ENCODE assay signal across 11 mouse cellular contexts in genomic region chr1:78193465-78193991, GRCm38 (mm10). TPM values are rescaled to one million over a fixed set of nuclear protein-coding genes. Genes with fewer than 3 reads are reported as not detected.
DNase-seq lines count a peak whose midpoint lies in the region; ATAC-seq and TF ChIP-seq lines count a peak whose summit lies in the region.
"Had no signal": no experiment of that assay in that cellular context is flagged by ENCODE, and none has a peak within 500 bp of the region (broad histone marks: within the 10 kb centered on the region; RNA-seq: fewer than 3 reads in every experiment).

No protein-coding gene starts in this region.

- H3K79me2 ChIP-seq in macrophage (ENCODE audit: inconsistent target) = no peaks in the 10 kb centered on the region

- H3K9me3 ChIP-seq in E14TG2a.4 (ENCODE audit: low read length) = no peaks in the 10 kb centered on the region

- no peak for ATAC-seq in inflammation-experienced regulatory T-cells, adult 6 months
- ATAC-seq: CD4-positive, CD25-positive, alpha-beta regulatory T cell, adult 4 months had no signal

- intact Hi-C loops in gastrocnemius, adult 2 months (cut with DNase I) = no loop called here

- no peak for TF ChIP-seq CTCF in gastrocnemius, adult 2 months (IDR thresholded peaks at IDR 0.05)
- TF ChIP-seq CTCF in E14TG2a.4 (conservative IDR thresholded peaks at IDR 0.05; ENCODE audit: low read length) = no peak
- no peak for TF ChIP-seq CTCF in embryonic fibroblast, embryonic 13.5 days (IDR thresholded peaks at IDR 0.05; ENCODE audit: borderline replicate concordance, insufficient read depth, low read length)

- peak overlapping the region; percentile 60 for H3K4me3 ChIP-seq in gastrocnemius, adult 2 months
- 0 out of 2 replicates have a peak overlapping the region, but pooled peaks have one; percentile 3 for H3K4me3 ChIP-seq in E14TG2a.4 (replicated peaks; ENCODE audit: low read length)
- H3K4me3 ChIP-seq in embryonic fibroblast, embryonic 13.5 days (ENCODE audit: insufficient read depth, low read length) = peak overlapping the region; percentile 35
- H3K4me3 ChIP-seq in macrophage (ENCODE audit: inconsistent target) = peak overlapping the region; percentile 10; the same call in 1 of the 2 replicates

- no peaks in the 10 kb centered on the region for H3K36me3 ChIP-seq in E14TG2a.4 (ENCODE audit: insufficient read depth, low read length)
- H3K36me3 ChIP-seq in macrophage (ENCODE audit: inconsistent target) = no peaks in the 10 kb centered on the region

- no peak overlapping the region for H3K27ac ChIP-seq in gastrocnemius, adult 2 months
- H3K27ac ChIP-seq in embryonic fibroblast, embryonic 13.5 days (ENCODE audit: insufficient read depth, low read length) = no peak overlapping the region
- no peak overlapping the region for H3K27ac ChIP-seq in macrophage

- peaks cover 99% of the 10 kb centered on the region for H3K27me3 ChIP-seq in E14TG2a.4 (ENCODE audit: insufficient read depth, low read length)

- peaks cover 48% of the 10 kb centered on the region for H3K4me1 ChIP-seq in E14TG2a.4 (replicated peaks; ENCODE audit: low read depth, low read length)
- 0 out of 2 replicates have a peak, but pooled peaks cover 3% of the 10 kb centered on the region for H3K4me1 ChIP-seq in embryonic fibroblast, embryonic 13.5 days (ENCODE audit: control insufficient read depth, insufficient read depth, low read length)

- no peak for DNase-seq in gastrocnemius, adult 2 months
- no peak for DNase-seq in gastrocnemius, adult 18-20 months (ENCODE audit: low spot score)
- DNase-seq in ovary, postnatal 10 days (ENCODE audit: low spot score) = no peak
- DNase-seq in ovary, postnatal 14 days (ENCODE audit: low spot score) = no peak
- DNase-seq: lung, postnatal 14 days; thymus, adult 18-20 months had no signal

- 5% methylated on average over 20 of the region's 20 CpGs for WGBS in macrophage (ENCODE audit: missing documents)

- TF ChIP-seq POLR2A in embryonic fibroblast, embryonic 13.5 days (IDR thresholded peaks at IDR 0.05; ENCODE audit: low read depth, low read length) = no peak

RNA-seq across cellular contexts. Expression of gene Pax3, which starts 3.4 kb away (rescaled TPM):
- total RNA-seq in gastrocnemius, adult 2 months (2021) = not detected
- total RNA-seq in gastrocnemius, adult 18-20 months (2021) = under 1 TPM; 0.07 to 0.50 TPM
- polyA plus RNA-seq in embryonic fibroblast, embryonic 13.5 days (2011; ENCODE audit: insufficient read length, low read depth, missing spikeins) = 2.8 and 6.4 TPM in 2 replicates
- not detected for total RNA-seq in macrophage (2018; cell fraction: chromatin; rRNA removed)
- total RNA-seq in macrophage (2018; cell fraction: cytosol; rRNA removed) = not detected
- not detected for total RNA-seq in macrophage (2018; cell fraction: nucleus; rRNA removed)
- not detected in 3 replicates for polyA plus RNA-seq in macrophage (2018)
- not detected for polyA plus RNA-seq in inflammation-experienced regulatory T-cells, adult 6 months (2017; shearing (Covaris generic))
- polyA plus RNA-seq: CD4-positive, CD25-positive, alpha-beta regulatory T cell, adult 4 months had no signal

Comparison
In these comparisons a context has a peak if more than half of its experiments do, and no peak if none do; other contexts are left out.
1. H3K4me3 ChIP-seq: peak in every context shown above with its lines; median percentile 60 in gastrocnemius, adult 2 months; 35 in embryonic fibroblast, embryonic 13.5 days; 10 in macrophage; 3 in E14TG2a.4.